Mouse (Mus musculus) cortical plate, adult 2 months (tissue): ENCODE measurements around the gene Ube2u.

ENCODE experiments used
- CTCF ChIP-seq: fragments of 200-500 bp; IDR thresholded peaks from 2 replicates; pipeline ENCODE4 v1.5.1; 2011; ENCODE audit warnings: mild to moderate bottlenecking, control low read depth, low read length; ENCODE audit not compliant: insufficient read depth; ENCODE audit errors: extremely low read depth
- POLR2A ChIP-seq: fragments of 200-500 bp; IDR thresholded peaks from 2 replicates; pipeline ENCODE4 v1.6.1; 2011; ENCODE audit warnings: mild to moderate bottlenecking, low read length, control low read depth; ENCODE audit not compliant: insufficient read depth; ENCODE audit errors: extremely low read depth

GRCm38 (mm10) chr4:100462493-100463120, 16.0 kb upstream of the Ube2u start:
- TF ChIP-seq POLR2A (no peak), CTCF (no peak)
